9 mouse cellular contexts compared by ENCODE assay signal in the genomic region with DNA sequence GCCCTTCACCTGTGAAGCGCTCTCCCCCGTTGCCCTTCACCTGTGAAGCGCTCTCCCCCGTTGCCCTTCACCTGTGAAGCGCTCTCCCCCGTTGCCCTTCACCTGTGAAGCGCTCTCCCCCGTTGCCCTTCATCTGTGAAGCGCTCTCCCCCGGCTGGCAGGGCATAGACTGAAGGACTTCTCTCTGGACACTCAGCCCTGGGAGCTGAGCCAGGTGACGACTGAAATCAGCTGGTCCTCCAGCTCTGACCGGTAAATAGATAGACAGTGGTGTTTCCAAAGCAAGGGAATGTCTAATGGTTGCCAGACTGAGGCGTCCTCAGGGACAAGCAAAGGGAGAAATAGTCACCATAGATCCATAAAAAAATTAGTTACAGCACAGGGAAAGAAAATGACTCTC. TPM values are rescaled to one million over a fixed set of nuclear protein-coding genes. Genes with fewer than 3 reads are reported as not detected.
DNase-seq lines count a peak whose midpoint lies in the region; ATAC-seq and TF ChIP-seq lines count a peak whose summit lies in the region.
"Not testable (repeated sequence)": the region's sequence is repeated elsewhere in the genome, so short reads cannot be mapped to it uniquely, and the experiment has no call there.
"Had no signal": no experiment of that assay in that cellular context is flagged by ENCODE, and none has a peak within 500 bp of the region (broad histone marks: within the 10 kb centered on the region; RNA-seq: fewer than 3 reads in every experiment).

No protein-coding gene starts in this region.

- not testable (repeated sequence) for TF ChIP-seq POLR2A in cerebellum, adult 2 months (IDR thresholded peaks at IDR 0.05; ENCODE audit: borderline replicate concordance, insufficient read depth, low read length)

- WGBS in cerebellum, adult 2 months, result 30% methylated on average over 13 of the region's 13 CpGs

- DNase-seq in cerebellum, adult 2 months, result peak; percentile 77 to 88
- peak; percentile 74 to 79 for DNase-seq in cerebellum, postnatal 10 days
- peak; percentile 8 for DNase-seq in gastrocnemius, postnatal 10 days
- peak; percentile 35 for DNase-seq in heart, adult 8-10 months (ENCODE audit: low spot score)
- DNase-seq in heart, postnatal 14 days, result peak; percentile 40 to 47

- H3K4me1 ChIP-seq in cerebellum, adult 2 months (ENCODE audit: control insufficient read depth, insufficient read depth, low read length), result not testable (repeated sequence)

- peak; percentile 85 for ATAC-seq in cerebellum, adult (ENCODE audit: insufficient number of reproducible peaks, low FRiP score, low TSS enrichment)

- intact Hi-C loops in heart, postnatal 14 days (cut with DNase I), result not testable (repeated sequence)

- not testable (repeated sequence) for TF ChIP-seq CTCF in cerebellum, adult 2 months (IDR thresholded peaks at IDR 0.05; ENCODE audit: borderline replicate concordance, insufficient read depth, low read depth, low read length)

- not testable (repeated sequence) for H3K27me3 ChIP-seq in cerebellum, adult 2 months (ENCODE audit: control insufficient read depth, insufficient read depth, low read length)

- not testable (repeated sequence) for H3K4me3 ChIP-seq in cerebellum, adult 2 months (replicated peaks; ENCODE audit: insufficient read depth, low read depth, low read length)

- H3K27ac ChIP-seq in cerebellum, adult 2 months (ENCODE audit: insufficient read depth, low read length), result not testable (repeated sequence)

RNA-seq across cellular contexts. Expression of a gene that starts 36.7 kb away (rescaled TPM):
- polyA plus RNA-seq in cerebellum, adult 2 months (2012; rRNA removed), result 69.6 and 84.3 TPM in 2 replicates
- total RNA-seq in gastrocnemius, postnatal 10 days (2021), result under 1 TPM in 1 of 2 experiments, not detected in 1; 0.14 TPM
- total RNA-seq in heart, adult 8-10 months (2022), result 10 to 100 TPM; 13.5 to 17.3 (median 15.3) TPM
- total RNA-seq in heart, postnatal 14 days (2021), result 1 to 10 TPM; 3.4 to 4.3 TPM
- total RNA-seq: ES-E14 had no signal
- polyA plus RNA-seq: heart, embryonic 11.5 days; kidney, embryonic 14.5 days had no signal

Comparison
In these comparisons a context has a peak if more than half of its experiments do, and no peak if none do; other contexts are left out.
1. DNase-seq: peak in every context shown above with its lines; median percentile 82 in cerebellum, adult 2 months; 76 in cerebellum, postnatal 10 days; 44 in heart, postnatal 14 days; 35 in heart, adult 8-10 months; 8 in gastrocnemius, postnatal 10 days.